ENCODE assay signal across 8 mouse cellular contexts in the genomic region with DNA sequence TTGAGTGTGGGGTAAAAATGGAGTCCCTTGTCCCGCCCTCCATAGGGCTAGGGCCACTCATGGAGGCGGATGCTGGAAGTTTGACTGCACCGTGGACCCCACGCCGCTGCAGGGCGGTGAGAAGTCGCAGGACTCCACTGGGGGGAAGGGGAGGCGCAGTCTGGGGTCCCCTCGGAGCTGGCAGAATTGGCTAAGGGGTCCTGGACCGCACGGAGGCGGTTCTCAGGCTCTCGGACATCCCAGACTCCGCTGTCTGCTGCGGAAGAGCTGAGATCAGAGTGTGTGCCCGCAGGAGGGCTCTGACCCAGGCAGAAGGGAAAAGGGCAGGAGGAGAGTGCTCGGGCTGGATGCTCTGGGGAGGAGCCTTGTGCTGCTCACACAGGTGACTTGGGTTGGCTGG. TPM values are rescaled to one million over a fixed set of nuclear protein-coding genes. Genes with fewer than 3 reads are reported as not detected.
A peak's percentile ranks its signal among the peaks of the same experiment; 100 is the strongest.
DNase-seq lines count a peak whose midpoint lies in the region; ATAC-seq and TF ChIP-seq lines count a peak whose summit lies in the region.

No protein-coding gene starts in this region.

- peaks cover 14% of the 10 kb centered on the region for H3K27me3 ChIP-seq in heart, embryonic 10.5 days (ENCODE audit: insufficient read depth, poor library complexity, severe bottlenecking)
- peaks cover 42% of the 10 kb centered on the region for H3K27me3 ChIP-seq in E14TG2a.4 (ENCODE audit: insufficient read depth, low read length)
- H3K27me3 ChIP-seq in forebrain, embryonic 16.5 days (replicated peaks; ENCODE audit: control insufficient read depth, insufficient read depth, low read length) = no peaks in the 10 kb centered on the region; the same call in 1 of the 2 replicates
- H3K27me3 ChIP-seq in liver, embryonic 15.5 days = peaks cover 41% of the 10 kb centered on the region

- WGBS in heart, embryonic 10.5 days = 3% methylated on average over 17 of the region's 17 CpGs
- WGBS in forebrain, embryonic 16.5 days = 3% methylated on average over 17 of the region's 17 CpGs
- 7% methylated on average over 17 of the region's 17 CpGs for WGBS in liver, embryonic 15.5 days (ENCODE audit: insufficient replicate concordance)

- peak overlapping the region; percentile 43 for H3K4me2 ChIP-seq in forebrain, embryonic 16.5 days (ENCODE audit: low read length)
- H3K4me2 ChIP-seq in liver, embryonic 15.5 days = peak overlapping the region; percentile 46

- DNase-seq in heart, embryonic 10.5 days (ENCODE audit: low spot score) = no peak
- DNase-seq in heart, adult 8-10 months (ENCODE audit: low spot score) = no peak
- no peak for DNase-seq in thymus, postnatal 14 days
- no peak for DNase-seq in Muller cell, postnatal 12 days (ENCODE audit: inconsistent ontology term)

- H3K9ac ChIP-seq in forebrain, embryonic 16.5 days (replicated peaks; ENCODE audit: low read depth, low read length) = 0 out of 2 replicates have a peak overlapping the region, but pooled peaks have one; percentile 25
- no peak overlapping the region for H3K9ac ChIP-seq in liver, embryonic 15.5 days

- TF ChIP-seq CTCF in E14TG2a.4 (conservative IDR thresholded peaks at IDR 0.05; ENCODE audit: low read length) = no peak

- peaks cover 25% of the 10 kb centered on the region for H3K4me1 ChIP-seq in heart, embryonic 10.5 days
- H3K4me1 ChIP-seq in E14TG2a.4 (replicated peaks; ENCODE audit: low read depth, low read length) = peaks cover 15% of the 10 kb centered on the region
- H3K4me1 ChIP-seq in forebrain, embryonic 16.5 days (replicated peaks; ENCODE audit: control insufficient read depth, insufficient read depth, low read length) = 0 out of 2 replicates have a peak, but pooled peaks cover 2% of the 10 kb centered on the region
- no peaks in the 10 kb centered on the region for H3K4me1 ChIP-seq in liver, embryonic 15.5 days (replicated peaks)

- H3K27ac ChIP-seq in heart, embryonic 10.5 days = peak overlapping the region; percentile 89
- no peak overlapping the region for H3K27ac ChIP-seq in forebrain, embryonic 16.5 days (ENCODE audit: low read length)
- no peak overlapping the region for H3K27ac ChIP-seq in liver, embryonic 15.5 days (replicated peaks)

- no peak for ATAC-seq in forebrain, embryonic 16.5 days
- no peak for ATAC-seq in liver, embryonic 15.5 days (ENCODE audit: insufficient read depth)
- no peak for ATAC-seq in monocyte, adult 5-6 weeks (replicated peaks; ENCODE audit: insufficient number of reproducible peaks, low FRiP score, low TSS enrichment, poor library complexity, severe bottlenecking)

- no peaks in the 10 kb centered on the region for H3K9me3 ChIP-seq in heart, embryonic 10.5 days
- no peaks in the 10 kb centered on the region for H3K9me3 ChIP-seq in E14TG2a.4 (ENCODE audit: low read length)
- H3K9me3 ChIP-seq in forebrain, embryonic 16.5 days (ENCODE audit: control insufficient read depth, low read length) = no peaks in the 10 kb centered on the region
- no peaks in the 10 kb centered on the region for H3K9me3 ChIP-seq in liver, embryonic 15.5 days (replicated peaks)

- H3K36me3 ChIP-seq in heart, embryonic 10.5 days = no peaks in the 10 kb centered on the region
- H3K36me3 ChIP-seq in E14TG2a.4 (ENCODE audit: insufficient read depth, low read length) = no peaks in the 10 kb centered on the region
- no peaks in the 10 kb centered on the region for H3K36me3 ChIP-seq in forebrain, embryonic 16.5 days (ENCODE audit: control insufficient read depth, insufficient read depth)
- no peaks in the 10 kb centered on the region for H3K36me3 ChIP-seq in liver, embryonic 15.5 days (replicated peaks)

- peak overlapping the region; percentile 60 for H3K4me3 ChIP-seq in heart, embryonic 10.5 days
- peak overlapping the region; percentile 75 for H3K4me3 ChIP-seq in E14TG2a.4 (replicated peaks; ENCODE audit: low read length)
- peak overlapping the region; percentile 21 for H3K4me3 ChIP-seq in forebrain, embryonic 16.5 days (replicated peaks; ENCODE audit: low read length)
- no peak overlapping the region for H3K4me3 ChIP-seq in liver, embryonic 15.5 days (replicated peaks)

RNA-seq across cellular contexts. Expression of a gene that starts 17.7 kb away (rescaled TPM):
- polyA plus RNA-seq in heart, embryonic 10.5 days (2016; fragmentation: Nextera tagmentation; extraction: Ambion mirVana) = 1.8 and 3.0 TPM in 2 replicates
- under 1 TPM in 2 of 4 experiments, not detected in 2; 0.41 to 0.69 TPM for total RNA-seq in heart, adult 8-10 months (2022)
- polyA plus RNA-seq in forebrain, embryonic 16.5 days (2015; fragmentation: Nextera tagmentation; extraction: Ambion mirVana) = 0.73 and 0.87 TPM in 2 replicates
- polyA plus RNA-seq in liver, embryonic 15.5 days (2015; fragmentation: Nextera tagmentation; extraction: Ambion mirVana) = 0.05 and 0.10 TPM in 2 replicates
- total RNA-seq in monocyte, adult 5-6 weeks (2017) = 1.9 TPM in 1 of 3 replicates, not detected in the others

RNA-seq across cellular contexts. Expression of a gene that starts 31.1 kb away (rescaled TPM):
- 14.4 and 24.4 TPM in 2 replicates for polyA plus RNA-seq in heart, embryonic 10.5 days (2016; fragmentation: Nextera tagmentation; extraction: Ambion mirVana)
- total RNA-seq in heart, adult 8-10 months (2022) = 1 to 10 TPM; 4.1 to 7.7 (median 5.8) TPM
- polyA plus RNA-seq in forebrain, embryonic 16.5 days (2015; fragmentation: Nextera tagmentation; extraction: Ambion mirVana) = 5.4 and 6.2 TPM in 2 replicates
- polyA plus RNA-seq in liver, embryonic 15.5 days (2015; fragmentation: Nextera tagmentation; extraction: Ambion mirVana) = 1.4 and 1.6 TPM in 2 replicates
- total RNA-seq in monocyte, adult 5-6 weeks (2017) = 9.5 to 14.7 TPM (median 11.9 TPM) in 3 replicates
